Mouse (Mus musculus) limb, embryonic 11.5 days (tissue): Measurements from ENCODE around the gene Gm7694. TPM values are rescaled to one million over a fixed set of nuclear protein-coding genes. Genes with fewer than 3 reads are reported as not detected.
A peak's percentile ranks its signal among the peaks of the same experiment; 100 is the strongest.

Experiments used
- ATAC-seq: fragments of 200-750 bp; cut with Nextera tagmentation; 2 replicates; pipeline ENCODE4 v1.8.0; 2017; ENCODE audit warnings: low read depth; ENCODE audit not compliant: insufficient number of reproducible peaks, low FRiP score, low TSS enrichment
- DNase-seq: peaks from one replicate; pipeline ENCODE4 v3.0.0-alpha.2; 2015; ENCODE audit warnings: low spot score
- H3K27ac ChIP-seq: fragments of 300-500 bp; sonication (generic); replicated peaks from 2 replicates; pipeline ENCODE4 v1.5.1; 2014; ENCODE audit warnings: low read depth, mild to moderate bottlenecking, low read length
- H3K27me3 ChIP-seq: fragments of 300-500 bp; sonication (generic); 2 replicates; pipeline ENCODE4 v1.6.1; 2014; ENCODE audit warnings: mild to moderate bottlenecking, low read length, mixed read lengths; ENCODE audit not compliant: control insufficient read depth, insufficient read depth
- H3K36me3 ChIP-seq: fragments of 300-500 bp; sonication (generic); 2 replicates; pipeline ENCODE4 v1.6.1; 2014; ENCODE audit warnings: mild to moderate bottlenecking, low read length, moderate library complexity, mixed read lengths; ENCODE audit not compliant: control insufficient read depth, insufficient read depth
- H3K4me1 ChIP-seq: fragments of 300-500 bp; sonication (generic); 2 replicates; pipeline ENCODE4 v1.6.1; 2014; ENCODE audit warnings: low read length, mixed read lengths; ENCODE audit not compliant: control insufficient read depth, insufficient read depth
- H3K4me2 ChIP-seq: fragments of 300-500 bp; sonication (generic); 2 replicates; pipeline ENCODE4 v1.6.1; 2014; ENCODE audit warnings: low read depth, mild to moderate bottlenecking, moderate library complexity; ENCODE audit not compliant: severe bottlenecking
- H3K4me3 ChIP-seq: fragments of 300-500 bp; sonication (generic); 2 replicates; pipeline ENCODE4 v1.5.1; 2014; ENCODE audit warnings: low read depth, low read length
- H3K9ac ChIP-seq: fragments of 300-500 bp; sonication (generic); 2 replicates; pipeline ENCODE4 v1.6.1; 2014; ENCODE audit warnings: mild to moderate bottlenecking, low read length
- H3K9me3 ChIP-seq: fragments of 300-500 bp; sonication (generic); 2 replicates; pipeline ENCODE4 v1.6.1; 2016; ENCODE audit warnings: low read length; ENCODE audit not compliant: control insufficient read depth
- WGBS: fragments of 180-500 bp; shearing (Covaris S2); extraction: QIAGEN DNeasy Blood & Tissue Kit; methylation state at CpG from one replicate; pipeline ENCODE4 v1.1.7; 2014; 5-methylcytosine and 5-hydroxymethylcytosine counted together
- polyA plus RNA-seq: library from polyadenylated mRNA; unstranded; fragments of >200 nt; fragmentation: Nextera tagmentation; extraction: Ambion mirVana; gene quantifications from 2 replicates; pipeline ENCODE4 v1.2.1, GENCODE M21; 2014

The Gm7694 gene
- polyA plus RNA-seq, 1 experiment from 2014 or later: 2.3 TPM

DNA sequence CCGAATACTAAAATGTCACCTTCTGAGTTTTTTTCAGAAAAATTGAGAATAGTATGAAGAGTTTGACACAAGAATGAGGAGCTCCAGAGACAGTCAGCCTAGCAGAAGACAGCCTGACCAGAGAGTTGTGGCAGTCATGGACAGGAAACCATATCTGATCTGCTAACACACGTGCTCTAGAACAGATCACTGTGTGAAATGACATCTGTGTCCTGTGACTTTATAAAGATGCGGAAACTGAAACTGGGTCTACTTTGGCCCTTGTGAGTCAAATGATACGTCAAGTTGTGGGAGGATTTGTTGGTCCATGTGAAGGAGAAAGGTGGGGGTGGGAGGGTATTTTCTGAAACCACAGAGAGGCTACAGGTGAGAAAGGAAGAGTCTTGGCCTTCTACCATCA, 35.4 kb downstream of the Gm7694 start:
- WGBS: 89% methylated on average over 4 of the region's 4 CpGs
- Histone ChIP-seq H3K4me3 (no peak overlapping the region), H3K9me3 (no peaks in the 10 kb centered on the region), H3K36me3 (no peaks in the 10 kb centered on the region), H3K4me2 (no peak overlapping the region), H3K27me3 (no peaks in the 10 kb centered on the region), H3K4me1 (no peaks in the 10 kb centered on the region), H3K27ac (no peak overlapping the region), H3K9ac (no peak overlapping the region)
- ATAC-seq (no peak), DNase-seq (no peak)

DNA sequence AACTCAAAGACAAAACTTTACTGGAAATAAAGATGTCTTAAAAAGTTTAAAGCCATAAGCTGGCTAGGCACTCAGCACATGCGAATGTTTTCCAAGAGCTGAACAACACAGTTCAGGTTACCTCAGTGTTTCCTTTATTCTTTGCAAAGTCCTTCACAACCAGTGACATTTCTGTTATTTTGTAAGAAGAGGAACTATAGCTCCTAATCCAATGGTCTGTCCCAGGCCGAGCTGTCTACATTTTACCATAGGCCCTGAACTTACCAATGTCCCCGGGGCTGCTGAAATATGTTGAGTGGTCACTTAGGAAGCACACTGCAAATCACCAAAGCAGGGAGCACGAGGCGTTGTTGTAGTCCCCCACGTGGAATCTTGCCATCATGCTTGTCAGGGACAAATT, 35.9 kb downstream of the Gm7694 start:
- Histone ChIP-seq H3K9ac (no peak overlapping the region), H3K4me1 (no peaks in the 10 kb centered on the region), H3K4me2 (no peak overlapping the region), H3K9me3 (no peaks in the 10 kb centered on the region), H3K27me3 (no peaks in the 10 kb centered on the region), H3K27ac (no peak overlapping the region), H3K4me3 (no peak overlapping the region), H3K36me3 (no peaks in the 10 kb centered on the region)
- 86% methylated on average over 6 of the region's 6 CpGs for WGBS
- ATAC-seq (no peak), DNase-seq (no peak)

DNA sequence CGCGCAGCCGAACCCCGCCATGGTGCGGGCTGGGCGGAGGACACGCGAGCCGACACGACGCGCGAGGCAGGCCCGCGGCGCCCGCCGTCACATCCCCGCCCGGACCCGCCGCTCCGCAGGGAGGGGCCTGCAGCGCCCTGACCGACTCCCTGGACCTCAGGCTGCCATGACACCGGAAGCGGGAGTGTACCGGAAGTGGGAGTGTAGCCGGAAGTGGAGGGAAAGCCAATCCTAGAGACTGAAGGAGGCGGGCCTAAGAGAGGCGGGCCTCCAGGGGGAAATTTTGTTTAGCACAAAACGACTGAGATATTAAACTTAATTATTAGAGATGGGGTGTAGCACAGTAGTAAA, 50.6 kb downstream of the Gm7694 start:
- H3K36me3 ChIP-seq: no peaks in the 10 kb centered on the region
- WGBS: 7% methylated on average over 30 of the region's 32 CpGs
- DNase-seq (peak; percentile 87), ATAC-seq (peak; percentile 97)
- no peaks in the 10 kb centered on the region for H3K27me3 ChIP-seq
- H3K9me3 ChIP-seq: no peaks in the 10 kb centered on the region; the same call in 1 of the 2 replicates
- peak overlapping the region; percentile 88 for H3K9ac ChIP-seq
- no peak overlapping the region for H3K27ac ChIP-seq
- peak overlapping the region; percentile 58 for H3K4me2 ChIP-seq
- H3K4me1 ChIP-seq: no peaks in the 10 kb centered on the region
- H3K4me3 ChIP-seq: peak overlapping the region; percentile 64

DNA sequence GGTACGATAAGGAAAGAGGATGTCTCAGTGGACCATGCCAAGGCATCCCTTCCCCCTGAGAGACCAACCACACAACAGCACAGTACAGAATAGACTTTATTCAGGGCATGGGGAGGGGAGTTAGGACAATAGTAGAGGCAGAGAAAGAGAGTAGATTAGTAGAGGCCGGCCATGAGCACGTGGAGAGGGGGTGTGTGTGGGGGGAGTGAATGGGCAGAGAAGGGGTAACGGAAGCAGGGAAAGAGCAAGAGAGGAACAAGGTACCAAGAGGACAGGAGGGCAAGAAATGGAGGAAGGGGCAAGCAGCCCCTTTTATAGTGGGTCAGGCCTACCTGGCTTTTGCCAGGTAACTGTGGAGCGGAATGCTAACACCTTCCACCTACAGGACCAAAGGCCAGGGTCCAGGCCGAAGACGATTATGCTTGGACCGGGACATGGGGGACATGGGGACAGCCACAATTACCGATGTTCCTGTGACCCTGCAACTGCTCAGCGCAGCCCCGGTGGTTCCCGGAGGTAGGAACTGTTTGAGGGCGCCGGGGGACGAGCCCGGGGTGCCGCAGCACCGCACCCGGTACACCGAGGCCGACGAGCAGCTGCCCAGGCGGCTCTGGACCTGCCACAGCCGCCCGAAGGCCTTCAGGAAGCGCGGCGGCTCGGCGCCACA, 51.1 kb downstream of the Gm7694 start:
- no peaks in the 10 kb centered on the region; the same call in 1 of the 2 replicates for H3K9me3 ChIP-seq
- H3K9ac ChIP-seq: peak overlapping the region; percentile 88
- H3K36me3 ChIP-seq: no peaks in the 10 kb centered on the region
- H3K4me2 ChIP-seq: peak overlapping the region; percentile 58
- H3K4me1 ChIP-seq: no peaks in the 10 kb centered on the region
- ATAC-seq (peak; percentile 73), DNase-seq (no peak)
- H3K27ac ChIP-seq: no peak overlapping the region
- no peaks in the 10 kb centered on the region for H3K27me3 ChIP-seq
- WGBS: 29% methylated on average over 29 of the region's 30 CpGs
- H3K4me3 ChIP-seq: peak overlapping the region; percentile 64

Other genes with a start within 250 kb of the Gm7694 start
- gene Ddr2, start 195.6 kb downstream of the Gm7694 start, polyA plus RNA-seq: 104 and 108 TPM in 2 replicates
- 66.6 and 67.0 TPM in 2 replicates for gene Uap1, start 131.4 kb downstream of the Gm7694 start, polyA plus RNA-seq
- 9.2 and 11.6 TPM in 2 replicates for gene Uhmk1, start 90.9 kb downstream of the Gm7694 start, polyA plus RNA-seq
- not detected in 2 replicates for gene Sh2d1b2, start 73.6 kb downstream of the Gm7694 start, polyA plus RNA-seq
- gene Sh2d1b1, start 29.0 kb downstream of the Gm7694 start, polyA plus RNA-seq: not detected in 2 replicates
- gene Spata46, start 2.5 kb upstream of the Gm7694 start, polyA plus RNA-seq: 1.0 and 1.2 TPM in 2 replicates